Mouse (Mus musculus): Measurements from ENCODE around the gene Kcnip1.

Gene Kcnip1

GRCm38 (mm10) chr11:33827829-33828206 is 165.1 kb downstream of the Kcnip1 start:
- no peak for DNase-seq (ENCODE audit: low spot score)

GRCm38 (mm10) chr11:33827085-33827828 is 165.7 kb downstream of the Kcnip1 start:
- DNase-seq (ENCODE audit: low spot score): no peak

GRCm38 (mm10) chr11:33824739-33825138 is 168.2 kb downstream of the Kcnip1 start:
- no peak for DNase-seq (ENCODE audit: low spot score)

- no peak for DNase-seq (ENCODE audit: low spot score)
Observed at GRCm38 (mm10) chr11:33821331-33821730, 171.6 kb downstream of the Kcnip1 start.

- no peak for DNase-seq (ENCODE audit: low spot score)
Observed at GRCm38 (mm10) chr11:33820876-33821275, 172.1 kb downstream of the Kcnip1 start.

GRCm38 (mm10) chr11:33818861-33819503 is 174.0 kb downstream of the Kcnip1 start:
- DNase-seq (ENCODE audit: low spot score): no peak

GRCm38 (mm10) chr11:33816020-33816419 is 176.9 kb downstream of the Kcnip1 start:
- no peak for DNase-seq (ENCODE audit: low spot score)

GRCm38 (mm10) chr11:33810105-33810504 is 182.8 kb downstream of the Kcnip1 start:
- no peak for DNase-seq (ENCODE audit: low spot score)

- DNase-seq (ENCODE audit: low spot score): no peak
Observed at GRCm38 (mm10) chr11:33803093-33803492, 189.9 kb downstream of the Kcnip1 start.

GRCm38 (mm10) chr11:33800436-33801088 is 192.4 kb downstream of the Kcnip1 start:
- DNase-seq (ENCODE audit: low spot score): no peak

- DNase-seq (ENCODE audit: low spot score): no peak
Observed at GRCm38 (mm10) chr11:33799933-33800332, 193.0 kb downstream of the Kcnip1 start.

GRCm38 (mm10) chr11:33798094-33798648 is 194.8 kb downstream of the Kcnip1 start:
- no peak for DNase-seq (ENCODE audit: low spot score)

- DNase-seq (ENCODE audit: low spot score): no peak
Observed at GRCm38 (mm10) chr11:33787362-33787761, 205.6 kb downstream of the Kcnip1 start.

- DNase-seq (ENCODE audit: low spot score): no peak
Observed at GRCm38 (mm10) chr11:33786572-33786971, 206.4 kb downstream of the Kcnip1 start.

- no peak for DNase-seq (ENCODE audit: low spot score)
Observed at GRCm38 (mm10) chr11:33781561-33781971, 211.4 kb downstream of the Kcnip1 start.

- DNase-seq (ENCODE audit: low spot score): no peak
Observed at GRCm38 (mm10) chr11:33780263-33780662, 212.7 kb downstream of the Kcnip1 start.

- no peak for DNase-seq (ENCODE audit: low spot score)
Observed at GRCm38 (mm10) chr11:33772615-33773141, 220.3 kb downstream of the Kcnip1 start.

GRCm38 (mm10) chr11:33772043-33772442 is 220.9 kb downstream of the Kcnip1 start:
- DNase-seq (ENCODE audit: low spot score): no peak

GRCm38 (mm10) chr11:33766976-33767938 is 225.7 kb downstream of the Kcnip1 start:
- no peak for DNase-seq (ENCODE audit: low spot score)

GRCm38 (mm10) chr11:33761201-33761755 is 231.7 kb downstream of the Kcnip1 start:
- DNase-seq (ENCODE audit: low spot score): no peak

- no peak for DNase-seq (ENCODE audit: low spot score)
Observed at GRCm38 (mm10) chr11:33756624-33757023, 236.3 kb downstream of the Kcnip1 start.

Data from MN1 (cell line).